Mouse (Mus musculus) liver, postnatal 0 days (tissue): ENCODE data around the gene Eif4g3.

Experiments
- CTCF ChIP-seq: sonication (generic); IDR thresholded peaks from 2 replicates; pipeline ENCODE4 v1.5.1; 2016; ENCODE audit warnings: antibody characterized with exemption, low read depth
- EP300 ChIP-seq: IDR thresholded peaks from 2 replicates; pipeline ENCODE4 v1.6.1; 2016; ENCODE audit warnings: antibody characterized with exemption, low read depth, mild to moderate bottlenecking

GRCm38 (mm10) chr4:138168162-138168561 is 175.3 kb downstream of the Eif4g3 start:
- TF ChIP-seq CTCF (no peak), EP300 (no peak)
